In the genomic region with DNA sequence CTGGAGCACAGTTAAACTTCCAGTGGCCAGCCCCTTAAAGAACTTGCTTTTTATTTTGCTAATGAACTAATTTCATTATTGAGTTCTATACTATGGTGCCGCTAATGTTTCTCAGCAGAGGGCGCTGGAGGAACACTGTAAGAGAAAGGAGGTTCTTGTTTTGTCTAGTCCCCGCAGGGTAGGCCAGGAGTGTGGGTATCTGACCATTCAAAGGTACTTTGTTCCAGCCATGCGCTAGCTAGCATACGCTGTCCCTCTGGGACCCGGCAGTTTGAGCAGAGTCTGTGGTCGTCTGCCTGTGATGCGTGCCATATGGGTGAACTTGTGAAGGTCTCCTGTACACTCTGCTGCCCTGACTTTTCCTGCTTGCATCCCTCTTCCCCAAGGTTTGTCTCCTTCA, we compare ENCODE assay signal across 8 mouse cellular contexts.
DNase-seq lines count a peak whose midpoint lies in the region; ATAC-seq and TF ChIP-seq lines count a peak whose summit lies in the region.

No protein-coding gene starts in this region.

- 10% methylated on average over 8 of the region's 8 CpGs for WGBS in heart, embryonic 11.5 days (ENCODE audit: insufficient replicate concordance)
- WGBS in embryonic facial prominence, embryonic 11.5 days: 3% methylated on average over 8 of the region's 8 CpGs
- 5% methylated on average over 8 of the region's 8 CpGs for WGBS in hindbrain, postnatal 0 days
- 1% methylated on average over 8 of the region's 8 CpGs for WGBS in midbrain, embryonic 15.5 days

- H3K9me3 ChIP-seq in heart, embryonic 11.5 days (replicated peaks; ENCODE audit: control insufficient read depth, low read length): no peaks in the 10 kb centered on the region
- no peaks in the 10 kb centered on the region for H3K9me3 ChIP-seq in embryonic facial prominence, embryonic 11.5 days (replicated peaks; ENCODE audit: control insufficient read depth, low read length)
- H3K9me3 ChIP-seq in hindbrain, postnatal 0 days (ENCODE audit: low read length): no peaks in the 10 kb centered on the region
- no peaks in the 10 kb centered on the region for H3K9me3 ChIP-seq in midbrain, embryonic 15.5 days

- H3K4me1 ChIP-seq in heart, embryonic 11.5 days (ENCODE audit: control insufficient read depth, insufficient read depth, low read length): no peaks in the 10 kb centered on the region
- no peaks in the 10 kb centered on the region for H3K4me1 ChIP-seq in embryonic facial prominence, embryonic 11.5 days (ENCODE audit: control insufficient read depth, insufficient read depth, low read length)
- no peaks in the 10 kb centered on the region for H3K4me1 ChIP-seq in hindbrain, postnatal 0 days (ENCODE audit: insufficient read depth, low read length)
- H3K4me1 ChIP-seq in midbrain, embryonic 15.5 days: peaks cover 2% of the 10 kb centered on the region; the same call in 1 of the 2 replicates

- TF ChIP-seq CTCF in hindbrain, postnatal 0 days (IDR thresholded peaks at IDR 0.05; ENCODE audit: low read depth): peak; percentile 77

- no peak overlapping the region for H3K4me3 ChIP-seq in heart, embryonic 11.5 days (ENCODE audit: low read depth, low read length)
- no peak overlapping the region for H3K4me3 ChIP-seq in embryonic facial prominence, embryonic 11.5 days (ENCODE audit: low read depth, low read length)
- no peak overlapping the region for H3K4me3 ChIP-seq in hindbrain, postnatal 0 days (ENCODE audit: low read length)
- no peak overlapping the region for H3K4me3 ChIP-seq in midbrain, embryonic 15.5 days

- no peaks in the 10 kb centered on the region for H3K36me3 ChIP-seq in heart, embryonic 11.5 days (ENCODE audit: control insufficient read depth, insufficient read depth, low read length)
- no peaks in the 10 kb centered on the region for H3K36me3 ChIP-seq in embryonic facial prominence, embryonic 11.5 days (replicated peaks; ENCODE audit: control insufficient read depth, insufficient read depth, low read depth, low read length)
- no peaks in the 10 kb centered on the region for H3K36me3 ChIP-seq in hindbrain, postnatal 0 days (ENCODE audit: insufficient read depth, low read length)
- H3K36me3 ChIP-seq in midbrain, embryonic 15.5 days (replicated peaks): no peaks in the 10 kb centered on the region

- no peaks in the 10 kb centered on the region for H3K27me3 ChIP-seq in heart, embryonic 11.5 days (ENCODE audit: control insufficient read depth, insufficient read depth, low read length)
- H3K27me3 ChIP-seq in embryonic facial prominence, embryonic 11.5 days (ENCODE audit: control insufficient read depth, insufficient read depth, low read length): no peaks in the 10 kb centered on the region
- H3K27me3 ChIP-seq in hindbrain, postnatal 0 days (ENCODE audit: insufficient read depth, low read length): no peaks in the 10 kb centered on the region
- H3K27me3 ChIP-seq in midbrain, embryonic 15.5 days (replicated peaks): no peaks in the 10 kb centered on the region

- intact Hi-C loops in heart, postnatal 25 days (cut with DNase I): no loop called here
- intact Hi-C loops in left cerebral cortex, postnatal 14 days (cut with DNase I): no loop called here

- no peak overlapping the region for H3K9ac ChIP-seq in heart, embryonic 11.5 days (ENCODE audit: low read depth, low read length)
- no peak overlapping the region for H3K9ac ChIP-seq in embryonic facial prominence, embryonic 11.5 days (replicated peaks; ENCODE audit: low read length)
- H3K9ac ChIP-seq in hindbrain, postnatal 0 days (replicated peaks; ENCODE audit: low read length): no peak overlapping the region
- H3K9ac ChIP-seq in midbrain, embryonic 15.5 days: no peak overlapping the region

- ATAC-seq in heart, embryonic 11.5 days (replicated peaks; ENCODE audit: insufficient number of reproducible peaks, low FRiP score, low TSS enrichment): no peak
- peak; percentile 82 for ATAC-seq in embryonic facial prominence, embryonic 11.5 days (replicated peaks; ENCODE audit: insufficient number of reproducible peaks, low FRiP score, low TSS enrichment, low read depth)
- ATAC-seq in hindbrain, postnatal 0 days: peak; percentile 84
- ATAC-seq in midbrain, embryonic 15.5 days (replicated peaks): peak; percentile 78
- ATAC-seq in monocyte, adult 5-6 weeks (replicated peaks; ENCODE audit: insufficient number of reproducible peaks, low FRiP score, low TSS enrichment, poor library complexity, severe bottlenecking): no peak

- DNase-seq in heart, postnatal 25 days (ENCODE audit: low spot score): no peak
- DNase-seq in Muller cell, postnatal 12 days (ENCODE audit: inconsistent ontology term): peak; percentile 51
- DNase-seq in embryonic facial prominence, embryonic 11.5 days (ENCODE audit: low spot score): peak; percentile 77
- peak; percentile 82 for DNase-seq in hindbrain, postnatal 0 days (ENCODE audit: low spot score)
- DNase-seq in left cerebral cortex, postnatal 14 days (ENCODE audit: low spot score in 2 of 2): peak; percentile 38 to 65

- peak overlapping the region; percentile 43; the same call in 1 of the 2 replicates for H3K4me2 ChIP-seq in heart, embryonic 11.5 days
- no peak overlapping the region for H3K4me2 ChIP-seq in embryonic facial prominence, embryonic 11.5 days (ENCODE audit: low read depth, low read length)
- peak overlapping the region; percentile 33 for H3K4me2 ChIP-seq in hindbrain, postnatal 0 days (ENCODE audit: low read depth, low read length)
- H3K4me2 ChIP-seq in midbrain, embryonic 15.5 days: peak overlapping the region; percentile 37

- no peak overlapping the region for H3K27ac ChIP-seq in heart, embryonic 11.5 days (ENCODE audit: low read depth, low read length)
- no peak overlapping the region for H3K27ac ChIP-seq in embryonic facial prominence, embryonic 11.5 days (replicated peaks; ENCODE audit: low read depth, low read length)
- no peak overlapping the region for H3K27ac ChIP-seq in hindbrain, postnatal 0 days
- no peak overlapping the region for H3K27ac ChIP-seq in midbrain, embryonic 15.5 days

Comparison
In these comparisons a context has a peak if more than half of its experiments do, and no peak if none do; other contexts are left out.
1. ATAC-seq: peak in embryonic facial prominence, embryonic 11.5 days (single experiment), hindbrain, postnatal 0 days (single experiment) and midbrain, embryonic 15.5 days (single experiment); none in heart, embryonic 11.5 days (single experiment) and monocyte, adult 5-6 weeks (single experiment).